Comparison of ENCODE assay signal across 14 mouse cellular contexts in genomic region chr17:4999256-4999655, GRCm38 (mm10). TPM values are rescaled to one million over a fixed set of nuclear protein-coding genes. Genes with fewer than 3 reads are reported as not detected.
A peak's percentile ranks its signal among the peaks of the same experiment; 100 is the strongest.
DNase-seq lines count a peak whose midpoint lies in the region; ATAC-seq and TF ChIP-seq lines count a peak whose summit lies in the region.
"Had no signal": no experiment of that assay in that cellular context is flagged by ENCODE, and none has a peak within 500 bp of the region (broad histone marks: within the 10 kb centered on the region; RNA-seq: fewer than 3 reads in every experiment).

No protein-coding gene starts in this region.

- H3K9ac ChIP-seq in embryonic facial prominence, embryonic 13.5 days: no peak overlapping the region
- peak overlapping the region; percentile 20; the same call in 1 of the 2 replicates for H3K9ac ChIP-seq in hindbrain, embryonic 14.5 days
- H3K9ac ChIP-seq in liver, postnatal 0 days (replicated peaks): no peak overlapping the region
- H3K9ac ChIP-seq: lung, embryonic 15.5 days had no signal

- no peak overlapping the region for H3K27ac ChIP-seq in embryonic facial prominence, embryonic 13.5 days
- H3K27ac ChIP-seq in embryonic facial prominence, embryonic 10.5 days (replicated peaks): no peak overlapping the region
- no peak overlapping the region for H3K27ac ChIP-seq in left cerebral cortex, adult 2 months
- no peak overlapping the region for H3K27ac ChIP-seq in hindbrain, embryonic 14.5 days
- H3K27ac ChIP-seq in liver, postnatal 0 days (ENCODE audit: low read depth): no peak overlapping the region
- no peak overlapping the region for H3K27ac ChIP-seq in heart, embryonic 10.5 days
- H3K27ac ChIP-seq: lung, embryonic 15.5 days had no signal

- peaks cover 77% of the 10 kb centered on the region for H3K79me2 ChIP-seq in myocyte (ENCODE audit: control insufficient read depth, insufficient read depth)

- DNase-seq in embryonic facial prominence, embryonic 10.5 days (ENCODE audit: low spot score): no peak
- DNase-seq in left cerebral cortex, adult 2 months (ENCODE audit: extremely low spot score in 1 of 2, low spot score in 2 of 2): no peak
- no peak for DNase-seq in left cerebral cortex, postnatal 14 days (ENCODE audit: low spot score in 2 of 2)
- DNase-seq in hindbrain, embryonic 14.5 days (ENCODE audit: low spot score): no peak
- no peak for DNase-seq in liver, postnatal 0 days
- no peak for DNase-seq in heart, embryonic 10.5 days (ENCODE audit: low spot score)
- DNase-seq: cerebellum, adult 9-10 months; embryo, embryonic 11 days; kidney, postnatal 14 days; layer of hippocampus, postnatal 36 days; liver had no signal

- no peak for TF ChIP-seq CTCF in left cerebral cortex, adult 2 months (IDR thresholded peaks at IDR 0.05)
- TF ChIP-seq CTCF in liver, postnatal 0 days (IDR thresholded peaks at IDR 0.05; ENCODE audit: low read depth): no peak

- H3K27me3 ChIP-seq in embryonic facial prominence, embryonic 13.5 days: no peaks in the 10 kb centered on the region
- H3K27me3 ChIP-seq in embryonic facial prominence, embryonic 10.5 days (replicated peaks; ENCODE audit: low read depth, poor library complexity, severe bottlenecking): no peaks in the 10 kb centered on the region
- H3K27me3 ChIP-seq in hindbrain, embryonic 14.5 days (ENCODE audit: control insufficient read depth, insufficient read depth, low read length): no peaks in the 10 kb centered on the region
- no peaks in the 10 kb centered on the region for H3K27me3 ChIP-seq in myocyte (ENCODE audit: control insufficient read depth, insufficient read depth, insufficient read length)
- no peaks in the 10 kb centered on the region for H3K27me3 ChIP-seq in liver, postnatal 0 days (ENCODE audit: insufficient read depth, low read length)
- no peaks in the 10 kb centered on the region for H3K27me3 ChIP-seq in heart, embryonic 10.5 days (ENCODE audit: insufficient read depth, poor library complexity, severe bottlenecking)
- H3K27me3 ChIP-seq: lung, embryonic 15.5 days had no signal

- no peak overlapping the region for H3ac ChIP-seq in myocyte (ENCODE audit: control insufficient read depth, insufficient read length)

- ATAC-seq in embryonic facial prominence, embryonic 13.5 days (ENCODE audit: insufficient number of reproducible peaks, insufficient read depth, low FRiP score, low TSS enrichment, low read depth): no peak
- ATAC-seq in hindbrain, embryonic 14.5 days (ENCODE audit: low FRiP score): no peak
- no peak for ATAC-seq in liver, postnatal 0 days

- intact Hi-C loops in left cerebral cortex, adult 2 months (cut with DNase I): loop anchor here (10.0 kb wide), 1 partner anchor 534 kb away; no protein-coding TSS in a partner anchor
- intact Hi-C loops in left cerebral cortex, postnatal 14 days (cut with DNase I): loop anchor here (5.0 to 10.0 kb wide), 2 partner anchors 193 to 406 kb away; no protein-coding TSS in a partner anchor

- peak overlapping the region; percentile 32 for H3K4me2 ChIP-seq in embryonic facial prominence, embryonic 13.5 days
- H3K4me2 ChIP-seq in hindbrain, embryonic 14.5 days (replicated peaks): peak overlapping the region; percentile 56
- H3K4me2 ChIP-seq in myocyte (ENCODE audit: low read depth): peak overlapping the region; percentile 80
- no peak overlapping the region for H3K4me2 ChIP-seq in liver, postnatal 0 days (ENCODE audit: low read depth, low read length)

- H3K36me3 ChIP-seq in embryonic facial prominence, embryonic 13.5 days: no peaks in the 10 kb centered on the region
- H3K36me3 ChIP-seq in embryonic facial prominence, embryonic 10.5 days (replicated peaks): no peaks in the 10 kb centered on the region
- no peaks in the 10 kb centered on the region for H3K36me3 ChIP-seq in hindbrain, embryonic 14.5 days (replicated peaks; ENCODE audit: control insufficient read depth, insufficient read depth)
- no peaks in the 10 kb centered on the region for H3K36me3 ChIP-seq in myocyte (ENCODE audit: control insufficient read depth, insufficient read depth)
- H3K36me3 ChIP-seq in liver, postnatal 0 days (replicated peaks; ENCODE audit: insufficient read depth, low read length): no peaks in the 10 kb centered on the region
- no peaks in the 10 kb centered on the region for H3K36me3 ChIP-seq in heart, embryonic 10.5 days
- H3K36me3 ChIP-seq: lung, embryonic 15.5 days had no signal

- H3K4me3 ChIP-seq in embryonic facial prominence, embryonic 13.5 days: no peak overlapping the region
- no peak overlapping the region for H3K4me3 ChIP-seq in embryonic facial prominence, embryonic 10.5 days
- H3K4me3 ChIP-seq in left cerebral cortex, adult 2 months: peak overlapping the region; percentile 90; the same call in 1 of the 2 replicates
- H3K4me3 ChIP-seq in hindbrain, embryonic 14.5 days (replicated peaks; ENCODE audit: low read length): peak overlapping the region; percentile 9; the same call in 1 of the 2 replicates
- no peak overlapping the region for H3K4me3 ChIP-seq in myocyte
- H3K4me3 ChIP-seq in liver, postnatal 0 days (ENCODE audit: low read depth, low read length): no peak overlapping the region
- no peak overlapping the region for H3K4me3 ChIP-seq in heart, embryonic 10.5 days

- peaks cover 46% of the 10 kb centered on the region for H3K4me1 ChIP-seq in embryonic facial prominence, embryonic 13.5 days
- peaks cover 66% of the 10 kb centered on the region for H3K4me1 ChIP-seq in embryonic facial prominence, embryonic 10.5 days
- H3K4me1 ChIP-seq in hindbrain, embryonic 14.5 days (replicated peaks; ENCODE audit: control insufficient read depth, insufficient read depth, low read length): peaks cover 60% of the 10 kb centered on the region
- H3K4me1 ChIP-seq in liver, postnatal 0 days (ENCODE audit: insufficient read depth): peaks cover 33% of the 10 kb centered on the region
- H3K4me1 ChIP-seq in heart, embryonic 10.5 days: peaks cover 34% of the 10 kb centered on the region

- TF ChIP-seq POLR2A in myocyte (IDR thresholded peaks at IDR 0.05; ENCODE audit: insufficient read length, low read depth): no peak

- TF ChIP-seq EP300 in liver, postnatal 0 days (IDR thresholded peaks at IDR 0.05; ENCODE audit: low read depth): no peak

- no peaks in the 10 kb centered on the region for H3K9me3 ChIP-seq in embryonic facial prominence, embryonic 13.5 days
- no peaks in the 10 kb centered on the region for H3K9me3 ChIP-seq in embryonic facial prominence, embryonic 10.5 days
- H3K9me3 ChIP-seq in hindbrain, embryonic 14.5 days (ENCODE audit: control insufficient read depth, low read length): no peaks in the 10 kb centered on the region
- H3K9me3 ChIP-seq in liver, postnatal 0 days (ENCODE audit: low read length): no peaks in the 10 kb centered on the region
- no peaks in the 10 kb centered on the region for H3K9me3 ChIP-seq in heart, embryonic 10.5 days
- H3K9me3 ChIP-seq: lung, embryonic 15.5 days had no signal

- WGBS in embryonic facial prominence, embryonic 13.5 days: 63% methylated on average over 1 of the region's 1 CpGs
- WGBS in embryonic facial prominence, embryonic 10.5 days: 81% methylated on average over 1 of the region's 1 CpGs
- whole genome bisulfite sequencing in hindbrain, embryonic 14.5 days: 62% methylated on average over 1 of the region's 1 CpGs
- 37% methylated on average over 1 of the region's 1 CpGs for WGBS in liver, postnatal 0 days (ENCODE audit: insufficient replicate concordance)
- WGBS in heart, embryonic 10.5 days: 72% methylated on average over 1 of the region's 1 CpGs

TF ChIP-seq in myocyte, 11 proteins besides CTCF, POLR2A, EP300 and RAD21:
- TF ChIP-seq TCF12 (IDR thresholded peaks at IDR 0.05; ENCODE audit: insufficient read depth, poor library complexity, severe bottlenecking) (no peak), MYOD1 (IDR thresholded peaks at IDR 0.05; ENCODE audit: control insufficient read depth in 1 of 3, insufficient read length in 2 of 3, low read depth in 2 of 3) (no peak), E2F4 (IDR thresholded peaks at IDR 0.05; ENCODE audit: insufficient read depth) (no peak), POLR2AphosphoS2 (IDR thresholded peaks at IDR 0.05; ENCODE audit: insufficient read length, low read depth) (no peak), SRF (IDR thresholded peaks at IDR 0.05; ENCODE audit: control insufficient read depth, insufficient read length, low read depth) (no peak), TCF3 (IDR thresholded peaks at IDR 0.05; ENCODE audit: insufficient read length, low read depth) (no peak), CEBPB (IDR thresholded peaks at IDR 0.05; ENCODE audit: insufficient read depth, poor library complexity, severe bottlenecking) (no peak), USF1 (IDR thresholded peaks at IDR 0.05; ENCODE audit: low read depth) (no peak)

RNA-seq across cellular contexts. Expression of gene Arid1b, which starts 5.1 kb away (rescaled TPM):
- polyA plus RNA-seq in embryonic facial prominence, embryonic 13.5 days (2015; fragmentation: Nextera tagmentation; extraction: Ambion mirVana): 13.0 and 14.1 TPM in 2 replicates
- 12.4 and 12.7 TPM in 2 replicates for polyA plus RNA-seq in embryonic facial prominence, embryonic 10.5 days (2016; fragmentation: Nextera tagmentation; extraction: Ambion mirVana)
- total RNA-seq in left cerebral cortex, adult 2 months (2021): 10 to 100 TPM; 81.4 to 86.1 TPM
- 10 to 100 TPM; 77.7 to 79.6 TPM for total RNA-seq in left cerebral cortex, postnatal 14 days (2021)
- polyA plus RNA-seq in hindbrain, embryonic 14.5 days (2014; fragmentation: Nextera tagmentation; extraction: Ambion mirVana): 18.8 and 20.5 TPM in 2 replicates
- 10.9 TPM for polyA plus RNA-seq in myocyte (2012; fragmentation: generic; extraction: Trizol)
- polyA plus RNA-seq in liver, postnatal 0 days (2015; fragmentation: Nextera tagmentation; extraction: Ambion mirVana): 1.9 and 2.2 TPM in 2 replicates
- 6.1 and 8.4 TPM in 2 replicates for polyA plus RNA-seq in heart, embryonic 10.5 days (2016; fragmentation: Nextera tagmentation; extraction: Ambion mirVana)

Comparison
In these comparisons a context has a peak if more than half of its experiments do, and no peak if none do; other contexts are left out.
1. H3K4me3 ChIP-seq: peak in left cerebral cortex, adult 2 months (single experiment) and hindbrain, embryonic 14.5 days (single experiment); none in embryonic facial prominence, embryonic 13.5 days (single experiment), embryonic facial prominence, embryonic 10.5 days (single experiment), myocyte (single experiment), liver, postnatal 0 days (single experiment) and heart, embryonic 10.5 days (single experiment).